Mouse (Mus musculus) midbrain, postnatal 0 days (tissue): ENCODE measurements around the gene Rit1. TPM values are rescaled to one million over a fixed set of nuclear protein-coding genes. Genes with fewer than 3 reads are reported as not detected.

ENCODE experiments used
- ATAC-seq: fragments of 200-750 bp; cut with Nextera tagmentation; 2 replicates; pipeline ENCODE4 v1.8.0; 2017; ENCODE audit warnings: moderate number of reproducible peaks, mild to moderate bottlenecking, moderate TSS enrichment, moderate library complexity; ENCODE audit not compliant: low FRiP score
- DNase-seq: peaks from one replicate; pipeline ENCODE4 v3.0.0-alpha.2; 2015; ENCODE audit warnings: low spot score
- H3K27ac ChIP-seq: fragments of 300-500 bp; sonication (generic); 2 replicates; pipeline ENCODE4 v1.5.1; 2014; ENCODE audit warnings: low read depth, mild to moderate bottlenecking, low read length, mixed read lengths
- H3K27me3 ChIP-seq: fragments of 300-500 bp; sonication (generic); 2 replicates; pipeline ENCODE4 v1.6.1; 2014; ENCODE audit warnings: low read length, control low read depth, mixed read lengths; ENCODE audit not compliant: insufficient read depth
- H3K36me3 ChIP-seq: fragments of 300-500 bp; sonication (generic); 2 replicates; pipeline ENCODE4 v1.6.1; 2014; ENCODE audit warnings: low read length, control low read depth, mixed read lengths; ENCODE audit not compliant: insufficient read depth
- H3K4me1 ChIP-seq: fragments of 300-500 bp; sonication (generic); 2 replicates; pipeline ENCODE4 v1.6.1; 2014; ENCODE audit warnings: mild to moderate bottlenecking, control low read depth, antibody characterized with exemption, low read length, mixed read lengths; ENCODE audit not compliant: insufficient read depth
- H3K4me2 ChIP-seq: fragments of 300-500 bp; sonication (generic); 2 replicates; pipeline ENCODE4 v1.6.1; 2014; ENCODE audit warnings: low read depth, mild to moderate bottlenecking, low read length, mixed read lengths; ENCODE audit not compliant: poor library complexity, severe bottlenecking
- H3K4me3 ChIP-seq: fragments of 300-500 bp; sonication (generic); 2 replicates; pipeline ENCODE4 v1.5.1; 2014; ENCODE audit warnings: low read depth, mild to moderate bottlenecking, low read length, moderate library complexity
- H3K9ac ChIP-seq: fragments of 300-500 bp; sonication (generic); replicated peaks from 2 replicates; pipeline ENCODE4 v1.6.1; 2014; ENCODE audit warnings: mild to moderate bottlenecking, low read length, moderate library complexity, mixed read lengths; ENCODE audit not compliant: poor library complexity, severe bottlenecking
- H3K9me3 ChIP-seq: fragments of 300-500 bp; sonication (generic); 2 replicates; pipeline ENCODE4 v1.6.1; 2016; ENCODE audit warnings: low read length, control low read depth
- CTCF ChIP-seq: IDR thresholded peaks from 2 replicates; pipeline ENCODE4 v1.5.1; 2016; ENCODE audit warnings: antibody characterized with exemption, mild to moderate bottlenecking
- WGBS: fragments of 180-500 bp; shearing (Covaris S2); extraction: QIAGEN DNeasy Blood & Tissue Kit; methylation state at CpG from one replicate; pipeline ENCODE4 v1.1.7; 2014; 5-methylcytosine and 5-hydroxymethylcytosine counted together
- polyA plus RNA-seq: library from polyadenylated mRNA; unstranded; fragments of >200 nt; fragmentation: Nextera tagmentation; extraction: Ambion mirVana; gene quantifications from 2 replicates; pipeline ENCODE4 v1.2.1, GENCODE M21; 2015
- total RNA-seq: library from RNA; depleted of rRNA; stranded (reverse); fragments of >200 nt; gene quantifications from 2 replicates; pipeline ENCODE4 v1.2.3, GENCODE M21; 2014

Gene Rit1
- total and polyA plus RNA-seq, 2 experiments from 2014 or later: 73.5 to 88.3 TPM

GRCm38 (mm10) chr3:88746139-88746870 lies 29.7 kb downstream of the Rit1 start:
- no peaks in the 10 kb centered on the region for H3K9me3 ChIP-seq
- H3K36me3 ChIP-seq: peaks cover 49% of the 10 kb centered on the region
- no peaks in the 10 kb centered on the region for H3K4me1 ChIP-seq
- no peaks in the 10 kb centered on the region for H3K27me3 ChIP-seq
- H3K9ac ChIP-seq: no peak overlapping the region
- WGBS: 91% methylated on average over 14 of the region's 15 CpGs
- TF ChIP-seq CTCF: no peak
- H3K27ac ChIP-seq: no peak overlapping the region
- no peak overlapping the region for H3K4me3 ChIP-seq
- no peak overlapping the region for H3K4me2 ChIP-seq
- DNase-seq (no peak), ATAC-seq (no peak)

GRCm38 (mm10) chr3:88746871-88747231 lies 30.2 kb downstream of the Rit1 start:
- H3K9ac ChIP-seq: no peak overlapping the region
- ATAC-seq: no peak
- no peaks in the 10 kb centered on the region for H3K9me3 ChIP-seq
- WGBS: 83% methylated on average over 4 of the region's 4 CpGs
- no peak for DNase-seq
- H3K27ac ChIP-seq: no peak overlapping the region
- TF ChIP-seq CTCF: no peak
- no peaks in the 10 kb centered on the region for H3K27me3 ChIP-seq
- H3K4me2 ChIP-seq: no peak overlapping the region
- no peaks in the 10 kb centered on the region for H3K4me1 ChIP-seq
- H3K4me3 ChIP-seq: no peak overlapping the region
- peaks cover 54% of the 10 kb centered on the region for H3K36me3 ChIP-seq

GRCm38 (mm10) chr3:88754283-88754682 lies 37.6 kb downstream of the Rit1 start:
- Histone ChIP-seq H3K27ac (no peak overlapping the region), H3K27me3 (no peaks in the 10 kb centered on the region), H3K4me2 (no peak overlapping the region), H3K9me3 (no peaks in the 10 kb centered on the region), H3K36me3 (peaks cover 49% of the 10 kb centered on the region), H3K9ac (no peak overlapping the region), H3K4me3 (no peak overlapping the region), H3K4me1 (peaks cover 5% of the 10 kb centered on the region; the same call in 1 of the 2 replicates)
- DNase-seq (peak; percentile 28), ATAC-seq (no peak)
- WGBS: 68% methylated on average over 4 of the region's 4 CpGs
- peak; percentile 47 for TF ChIP-seq CTCF

- H3K9me3 ChIP-seq: no peaks in the 10 kb centered on the region
- H3K36me3 ChIP-seq: peaks cover 50% of the 10 kb centered on the region
- TF ChIP-seq CTCF: no peak
- H3K27ac ChIP-seq: peak overlapping the region; percentile 63; the same call in 1 of the 2 replicates
- DNase-seq (no peak), ATAC-seq (no peak)
- H3K4me3 ChIP-seq: no peak overlapping the region
- H3K4me1 ChIP-seq: peaks cover 5% of the 10 kb centered on the region; the same call in 1 of the 2 replicates
- no peaks in the 10 kb centered on the region for H3K27me3 ChIP-seq
- no peak overlapping the region for H3K9ac ChIP-seq
- no peak overlapping the region for H3K4me2 ChIP-seq
- WGBS: 72% methylated on average over 3 of the region's 3 CpGs
These were observed 38.9 kb downstream of the Rit1 start for GRCm38 (mm10) chr3:88755541-88755940.

GRCm38 (mm10) chr3:88756276-88756675 lies 39.6 kb downstream of the Rit1 start:
- H3K36me3 ChIP-seq: peaks cover 49% of the 10 kb centered on the region
- DNase-seq (peak; percentile 65), ATAC-seq (peak; percentile 28; the same call in 1 of the 2 replicates)
- H3K27ac ChIP-seq: peak overlapping the region; percentile 63
- H3K9ac ChIP-seq: no peak overlapping the region
- WGBS: 29% methylated on average over 4 of the region's 4 CpGs
- TF ChIP-seq CTCF: no peak
- no peak overlapping the region for H3K4me3 ChIP-seq
- no peak overlapping the region for H3K4me2 ChIP-seq
- H3K4me1 ChIP-seq: peaks cover 5% of the 10 kb centered on the region; the same call in 1 of the 2 replicates
- H3K9me3 ChIP-seq: no peaks in the 10 kb centered on the region
- no peaks in the 10 kb centered on the region for H3K27me3 ChIP-seq

DNA sequence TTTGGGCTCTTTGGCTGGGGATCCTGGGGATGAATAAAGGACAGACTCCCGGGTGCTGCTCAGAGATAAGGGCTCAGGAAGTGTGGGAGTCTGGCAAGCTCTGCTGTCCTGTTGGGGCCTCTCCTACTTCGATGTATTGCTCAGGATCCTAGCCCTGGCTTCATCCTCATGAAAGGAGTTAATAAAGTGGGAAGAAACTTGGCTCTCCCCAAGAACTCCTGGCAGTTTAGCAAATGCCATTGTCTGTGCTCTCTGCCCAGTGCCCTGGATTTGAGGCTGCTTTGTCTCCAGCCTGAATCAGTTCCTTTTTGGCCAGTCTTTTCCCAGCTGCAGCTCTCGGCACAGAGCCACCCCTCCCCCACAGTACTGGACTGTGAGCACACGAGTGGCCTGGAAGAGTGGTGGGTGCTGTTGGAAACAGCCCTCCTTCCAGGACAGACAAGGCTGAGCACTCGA lies 41.4 kb downstream of the Rit1 start:
- Histone ChIP-seq H3K27me3 (no peaks in the 10 kb centered on the region), H3K9ac (peak overlapping the region; percentile 13; the same call in 1 of the 2 replicates), H3K27ac (peak overlapping the region; percentile 57), H3K36me3 (peaks cover 51% of the 10 kb centered on the region), H3K4me1 (peaks cover 5% of the 10 kb centered on the region; the same call in 1 of the 2 replicates), H3K4me3 (no peak overlapping the region), H3K4me2 (no peak overlapping the region), H3K9me3 (no peaks in the 10 kb centered on the region)
- WGBS: 5% methylated on average over 5 of the region's 5 CpGs
- ATAC-seq: peak; percentile 90
- DNase-seq: peak; percentile 93
- no peak for TF ChIP-seq CTCF
